Mouse (Mus musculus): ENCODE data around the gene Ddx50.

DNA sequence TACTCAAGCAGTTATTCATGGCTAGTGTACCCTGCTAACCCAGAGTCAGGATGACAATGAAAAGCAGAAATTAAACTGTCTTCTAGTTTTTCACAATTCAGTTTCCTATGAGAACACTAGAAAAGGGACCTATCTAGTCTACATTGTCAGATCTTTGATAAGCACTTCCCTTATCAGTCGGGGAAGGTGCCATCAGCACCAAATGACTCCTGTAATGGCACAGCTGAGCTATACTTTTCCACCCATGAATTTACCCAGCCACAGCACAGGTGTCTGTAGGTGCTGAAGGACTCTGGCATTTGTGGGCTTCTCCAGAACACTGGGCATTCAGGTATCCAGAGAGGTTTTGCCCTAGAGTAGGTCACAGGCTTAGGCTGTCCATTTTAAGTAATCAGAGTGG is 67.8 kb downstream of the Ddx50 start:
- no peak for TF ChIP-seq EP300 (IDR thresholded peaks at IDR 0.05; ENCODE audit: low read depth)
- TF ChIP-seq CTCF (IDR thresholded peaks at IDR 0.05; ENCODE audit: low read depth) = no peak

Data from heart, postnatal 0 days (tissue).